Mouse (Mus musculus): ENCODE measurements around the gene AL607142.1.

DNA sequence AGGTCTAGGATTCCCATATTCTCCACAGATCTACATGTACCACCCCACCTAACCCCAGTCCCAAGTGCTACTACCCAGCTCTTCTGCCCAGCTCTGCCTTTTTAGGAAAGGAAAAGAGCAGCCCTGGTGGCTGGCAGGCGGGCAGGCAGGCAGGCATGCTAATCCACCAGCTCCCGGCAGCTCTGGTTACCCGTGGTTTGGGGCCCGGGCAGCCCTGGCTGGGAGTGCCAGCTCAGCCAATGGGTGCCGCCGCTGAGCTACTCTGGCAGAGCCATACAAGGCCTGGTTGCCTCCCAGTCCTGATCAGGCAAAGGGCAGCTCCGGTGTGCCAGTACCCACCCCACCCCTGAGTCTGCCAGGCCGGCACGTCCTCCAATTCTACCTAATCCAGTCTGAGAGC lies 78.1 kb downstream of the AL607142.1 start:
- TF ChIP-seq POLR2A (IDR thresholded peaks at IDR 0.05; ENCODE audit: extremely low read depth, insufficient read depth, low read length), result no peak
- no peak for TF ChIP-seq CTCF (IDR thresholded peaks at IDR 0.05; ENCODE audit: low read depth, low read length)

Measured in liver, adult 2 months (tissue).